Mouse (Mus musculus) left cerebral cortex, postnatal 10 days (tissue): ENCODE measurements at regions not wholly inside any gene's neighbourhood (a gene's known extent, or its start where the extent isn't known, plus 50 kb on each side); places are given as distances from the start of the nearest gene placed in this dataset.

ENCODE experiments used
- DNase-seq, 2 experiments: peaks; one replicate each; pipeline ENCODE4 v3.0.0; 2021 to 2022; ENCODE audit warnings: low spot score in 2 of 2, mixed read lengths in 1 of 2; ENCODE audit errors: extremely low spot score in 1 of 2
- intact Hi-C: fragments of 180-260 bp; cut with DNase I; formaldehyde crosslinking; loops from one replicate; pipeline ENCODE4 v1.15.1; 2025

DNA sequence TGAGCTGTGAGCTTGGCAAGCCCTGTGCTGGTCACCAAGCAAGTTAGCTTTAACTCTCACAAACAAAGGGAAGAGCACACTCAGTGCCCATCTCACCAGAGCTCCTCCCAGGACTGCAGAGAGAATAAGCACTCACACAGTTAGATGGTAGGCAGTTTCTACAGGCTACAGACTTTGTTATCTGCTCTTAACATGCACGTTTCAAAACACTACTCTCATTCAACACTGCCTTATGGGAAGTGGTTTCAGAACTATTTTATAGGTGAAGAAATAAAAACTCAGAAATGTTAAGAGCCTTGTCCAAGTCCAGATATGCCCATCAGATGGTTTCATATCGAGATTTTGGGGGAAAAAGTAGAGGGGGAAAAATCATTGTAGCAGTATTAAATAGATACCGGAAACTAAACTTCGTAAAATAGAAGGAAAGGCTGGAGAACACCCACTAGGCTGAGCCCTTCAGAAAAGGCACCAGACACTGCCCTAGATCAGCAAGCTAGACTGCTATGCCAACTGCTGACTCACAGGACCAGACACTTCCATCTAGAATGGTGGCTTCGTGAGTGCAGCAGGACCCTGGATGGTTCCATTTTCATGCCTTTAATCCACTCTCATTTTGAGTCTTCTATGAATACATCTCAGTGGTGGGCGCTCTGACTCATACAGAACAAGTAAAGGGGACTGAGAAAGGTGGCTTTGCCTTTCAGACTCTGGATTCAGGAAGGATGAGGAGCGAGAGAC, 51.3 kb upstream of the Serbp1 start:
- intact Hi-C loops, result no loop called here

DNA sequence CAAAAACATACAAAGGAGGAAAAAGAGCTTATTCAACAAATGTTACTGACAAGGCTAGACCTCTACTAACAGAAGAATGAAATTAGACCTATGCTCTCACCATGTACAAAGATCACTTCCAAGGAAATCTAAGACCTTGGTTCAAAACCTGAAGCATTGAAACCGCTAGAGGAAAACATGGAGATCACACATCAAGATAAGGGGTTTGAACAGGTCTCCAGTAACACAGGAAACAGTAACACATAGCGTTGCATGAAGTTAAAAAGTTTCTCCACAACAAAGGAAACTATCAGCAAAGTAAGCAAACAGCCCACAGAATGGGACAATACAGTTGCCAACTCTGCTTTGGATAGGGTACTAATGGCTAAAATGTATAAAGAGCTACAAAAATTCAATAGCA, 53.3 kb upstream of the Serbp1 start:
- DNase-seq, result no peak
- intact Hi-C loops, result no loop called here

More for the DNA sequence above, 51.3 kb upstream of the Serbp1 start:
- DNase-seq, result no peak

DNA sequence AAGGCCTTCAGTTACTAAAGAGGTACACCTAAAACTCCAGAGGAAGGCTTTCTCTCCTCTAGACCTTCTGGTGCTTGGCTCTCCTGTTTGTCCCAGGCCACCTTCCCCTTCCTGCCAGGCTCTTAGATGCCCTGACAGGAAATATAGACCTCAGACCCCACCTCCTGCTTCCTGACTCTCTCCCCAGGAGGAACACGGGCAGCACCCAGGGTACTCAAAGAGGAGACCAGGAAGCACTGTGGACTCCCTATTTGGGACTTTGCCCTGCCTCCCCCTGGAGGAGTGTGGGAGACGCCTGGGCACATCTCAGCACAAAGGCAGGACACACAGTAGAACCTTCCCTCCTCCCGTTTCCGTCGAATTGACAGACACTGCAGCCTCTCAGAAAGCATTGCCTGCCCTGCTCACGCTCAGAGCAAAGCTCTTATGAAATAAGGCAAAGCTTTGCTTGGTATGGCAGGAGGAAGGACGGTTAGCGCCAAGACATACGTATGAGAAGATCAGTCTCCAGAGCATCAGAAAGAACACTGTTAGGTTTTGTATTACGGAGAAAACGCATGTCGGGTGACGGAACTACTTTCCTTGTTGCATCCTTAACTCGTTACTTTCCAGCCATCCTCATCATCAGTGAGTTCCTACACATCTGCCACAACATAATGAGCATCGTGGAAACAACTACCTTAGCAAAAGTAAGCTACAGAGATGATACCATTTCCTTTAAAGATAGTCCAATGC, 54.3 kb upstream of the Serbp1 start:
- no peak for DNase-seq
- intact Hi-C loops, result no loop called here

DNA sequence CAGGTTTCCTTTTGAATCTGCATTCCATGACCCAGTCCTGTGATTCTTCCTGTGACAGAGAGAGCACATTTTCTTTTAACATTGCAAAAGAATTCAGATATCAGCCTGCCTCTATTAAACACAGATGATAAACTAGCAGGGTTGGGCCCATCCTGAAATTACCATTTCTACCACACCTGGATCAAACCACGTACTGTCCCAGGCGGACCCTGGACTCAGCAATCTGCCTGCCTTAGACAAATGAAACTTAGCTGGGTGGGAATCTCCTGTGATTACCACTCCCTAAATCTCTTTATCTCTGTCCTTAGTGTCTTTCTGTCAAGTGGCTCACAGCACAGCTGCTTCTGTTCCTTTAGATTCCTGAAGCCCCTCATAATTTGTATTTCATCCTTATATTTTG, 55.5 kb upstream of the Serbp1 start:
- intact Hi-C loops, result no loop called here
- DNase-seq, result no peak

GRCm38 (mm10) chr6:67181459-67181858, 56.5 kb upstream of the Serbp1 start:
- no peak for DNase-seq
- intact Hi-C loops, result no loop called here

- intact Hi-C loops, result no loop called here
- DNase-seq, result no peak
Observed at GRCm38 (mm10) chr6:67179416-67179815, 58.6 kb upstream of the Serbp1 start.

- no peak for DNase-seq
- intact Hi-C loops, result no loop called here
Observed at GRCm38 (mm10) chr6:67178531-67178930, 59.4 kb upstream of the Serbp1 start.

GRCm38 (mm10) chr6:67178101-67178500, 59.9 kb upstream of the Serbp1 start:
- DNase-seq, result peak in 1 of 2 experiments; percentile 47
- intact Hi-C loops, result no loop called here

- intact Hi-C loops, result loop anchor here (2.0 to 5.0 kb wide), 2 partner anchors 148 to 262 kb away; no protein-coding TSS in a partner anchor
- no peak for DNase-seq
Observed at GRCm38 (mm10) chr6:67170674-67170946, 67.4 kb upstream of the Serbp1 start.

GRCm38 (mm10) chr6:67169873-67170673, 67.9 kb upstream of the Serbp1 start:
- peak; percentile 23 to 64 for DNase-seq
- intact Hi-C loops, result loop anchor here (2.0 to 5.0 kb wide), 2 partner anchors 149 to 262 kb away; no protein-coding TSS in a partner anchor

GRCm38 (mm10) chr6:67168803-67169202, 69.2 kb upstream of the Serbp1 start:
- DNase-seq, result no peak
- intact Hi-C loops, result no loop called here

- intact Hi-C loops, result no loop called here
Observed at GRCm38 (mm10) chr6:67168031-67168777, 69.8 kb upstream of the Serbp1 start.

DNA sequence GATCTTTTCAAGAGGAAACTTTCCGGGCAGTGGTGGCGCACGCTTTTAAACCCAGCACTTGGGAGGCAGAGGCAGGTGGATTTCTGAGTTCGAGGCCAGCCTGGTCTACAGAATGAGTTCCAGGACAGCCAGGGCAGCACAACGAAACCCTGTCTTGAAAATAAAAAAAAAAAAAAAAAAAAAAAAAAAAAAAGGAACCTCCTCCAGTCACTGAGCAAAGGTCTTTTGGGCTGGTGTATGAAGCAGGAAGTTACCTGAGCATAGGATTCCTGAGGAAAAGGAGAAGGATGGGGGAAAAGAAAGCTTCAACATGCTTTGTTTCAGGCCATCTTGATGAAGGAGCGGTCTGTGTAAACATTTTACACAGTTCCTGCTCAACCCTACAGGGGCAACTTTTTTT, 72.9 kb upstream of the Serbp1 start:
- intact Hi-C loops, result no loop called here
- no peak for DNase-seq

More at GRCm38 (mm10) chr6:67168031-67168777, 69.8 kb upstream of the Serbp1 start:
- DNase-seq, result peak; percentile 41 to 53

- no peak for DNase-seq
- intact Hi-C loops, result no loop called here
Observed at GRCm38 (mm10) chr6:67163947-67164346, 74.0 kb upstream of the Serbp1 start.

DNA sequence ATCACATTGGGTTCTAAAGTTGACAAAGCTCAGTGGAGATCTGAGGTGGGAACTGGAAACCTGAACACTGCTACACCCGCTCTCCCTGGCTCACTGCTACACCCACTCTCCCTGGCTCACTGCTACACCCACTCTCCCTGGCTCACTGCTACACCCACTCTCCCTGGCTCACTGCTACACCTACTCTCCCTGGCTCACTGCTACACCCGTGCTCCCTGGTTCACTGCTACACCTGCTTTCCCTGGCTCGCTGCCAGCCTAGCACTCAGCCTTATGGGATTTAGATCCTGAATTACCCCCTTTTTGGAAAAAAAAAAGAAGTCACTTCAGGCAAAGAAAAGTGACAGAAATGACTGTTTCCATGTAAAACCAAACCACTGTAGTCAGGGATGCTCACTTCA, 75.2 kb upstream of the Serbp1 start:
- intact Hi-C loops, result no loop called here

GRCm38 (mm10) chr6:67161610-67162009, 76.4 kb upstream of the Serbp1 start:
- intact Hi-C loops, result no loop called here
- DNase-seq, result no peak

More for the DNA sequence above, 75.2 kb upstream of the Serbp1 start:
- DNase-seq, result no peak

- intact Hi-C loops, result no loop called here
- no peak for DNase-seq
Observed at GRCm38 (mm10) chr6:67160564-67160963, 77.4 kb upstream of the Serbp1 start.

GRCm38 (mm10) chr6:67159726-67160523, 78.1 kb upstream of the Serbp1 start:
- intact Hi-C loops, result loop anchor here (2.0 to 10.0 kb wide), 4 partner anchors 123 to 625 kb away; partner anchors contain the start of genes Gadd45a and Mad2l1
- DNase-seq, result no peak
